Mouse (Mus musculus): ENCODE results near the gene Tubb2b. TPM values are rescaled to one million over a fixed set of nuclear protein-coding genes. Genes with fewer than 3 reads are reported as not detected.

Tubb2b gene
- 1,126 and 1,130 TPM in 2 replicates for polyA plus RNA-seq (2015; fragmentation: Nextera tagmentation; extraction: Ambion mirVana)

- Histone ChIP-seq H3K4me3 (peak within 1 kb of the TSS; percentile 99), H3K4me2 (peak within 1 kb of the TSS; percentile 82), H3K36me3 (replicated peaks) (no peaks in the 10 kb centered on the region; the same call in 1 of the 2 replicates), H3K9ac (peak within 1 kb of the TSS; percentile 100), H3K9me3 (no peaks in the 10 kb centered on the region), H3K27me3 (replicated peaks) (no peaks in the 10 kb centered on the region), H3K27ac (peak within 1 kb of the TSS; percentile 100), H3K4me1 (peaks cover 28% of the 10 kb centered on the region)
- WGBS: under 1% methylated on average over 26 of the region's 26 CpGs
- peak; percentile 95 for ATAC-seq (replicated peaks)
Observed at GRCm38 (mm10) chr13:34130226-34130731, at the start of gene Tubb2b. Gene Tubb2b (minus strand): TSS chr13:34130466.

- no peak overlapping the region for H3K4me2 ChIP-seq
- no peaks in the 10 kb centered on the region for H3K27me3 ChIP-seq (replicated peaks)
- H3K9ac ChIP-seq: no peak overlapping the region
- no peaks in the 10 kb centered on the region for H3K36me3 ChIP-seq (replicated peaks)
- H3K4me1 ChIP-seq: no peaks in the 10 kb centered on the region
- 95% methylated on average over 6 of the region's 6 CpGs for WGBS
- H3K9me3 ChIP-seq: no peaks in the 10 kb centered on the region
- H3K4me3 ChIP-seq: no peak overlapping the region
- H3K27ac ChIP-seq: no peak overlapping the region
- ATAC-seq (replicated peaks): no peak
Observed at GRCm38 (mm10) chr13:34174025-34174424, 43.8 kb upstream of the Tubb2b start.

- H3K4me3 ChIP-seq: peak overlapping the region; percentile 90
Observed at GRCm38 (mm10) chr13:34163304-34163975, 33.2 kb upstream of the Tubb2b start.

GRCm38 (mm10) chr13:34162491-34163303 lies 32.4 kb upstream of the Tubb2b start, which contains the start of gene Psmg4:
Gene Psmg4 (plus strand): TSS chr13:34162964.
- H3K4me3 ChIP-seq: peak within 1 kb of the TSS; percentile 90
- H3K4me2 ChIP-seq: peak within 1 kb of the TSS; percentile 66
- H3K9ac ChIP-seq: peak within 1 kb of the TSS; percentile 72
- H3K4me1 ChIP-seq: peaks cover 20% of the 10 kb centered on the region
- peak; percentile 97 for ATAC-seq (replicated peaks)
- peaks cover 7% of the 10 kb centered on the region for H3K36me3 ChIP-seq (replicated peaks)
- WGBS: 3% methylated on average over 44 of the region's 44 CpGs
- peak within 1 kb of the TSS; percentile 95 for H3K27ac ChIP-seq
- H3K9me3 ChIP-seq: no peaks in the 10 kb centered on the region
- H3K27me3 ChIP-seq (replicated peaks): no peaks in the 10 kb centered on the region

More at GRCm38 (mm10) chr13:34163304-34163975, 33.2 kb upstream of the Tubb2b start:
- Histone ChIP-seq H3K4me2 (peak overlapping the region; percentile 66), H3K9ac (peak overlapping the region; percentile 72), H3K36me3 (replicated peaks) (peaks cover 7% of the 10 kb centered on the region), H3K27ac (peak overlapping the region; percentile 95), H3K27me3 (replicated peaks) (no peaks in the 10 kb centered on the region), H3K9me3 (no peaks in the 10 kb centered on the region), H3K4me1 (peaks cover 20% of the 10 kb centered on the region)
- peak; percentile 85 for ATAC-seq (replicated peaks)
- WGBS: 34% methylated on average over 12 of the region's 12 CpGs

GRCm38 (mm10) chr13:34159926-34160325 lies 29.7 kb upstream of the Tubb2b start:
- H3K9me3 ChIP-seq: no peaks in the 10 kb centered on the region
- WGBS: 96% methylated on average over 1 of the region's 1 CpGs
- no peak overlapping the region for H3K4me3 ChIP-seq
- no peak overlapping the region for H3K9ac ChIP-seq
- H3K27ac ChIP-seq: no peak overlapping the region
- no peaks in the 10 kb centered on the region for H3K36me3 ChIP-seq (replicated peaks)
- H3K27me3 ChIP-seq (replicated peaks): no peaks in the 10 kb centered on the region
- H3K4me2 ChIP-seq: no peak overlapping the region
- H3K4me1 ChIP-seq: peaks cover 20% of the 10 kb centered on the region
- ATAC-seq (replicated peaks): no peak

- Histone ChIP-seq H3K27me3 (replicated peaks) (no peaks in the 10 kb centered on the region), H3K4me1 (peaks cover 20% of the 10 kb centered on the region), H3K36me3 (replicated peaks) (no peaks in the 10 kb centered on the region), H3K4me3 (no peak overlapping the region), H3K27ac (no peak overlapping the region), H3K9me3 (no peaks in the 10 kb centered on the region), H3K4me2 (no peak overlapping the region), H3K9ac (no peak overlapping the region)
- ATAC-seq (replicated peaks): no peak
- WGBS: 89% methylated on average over 3 of the region's 3 CpGs
Observed at GRCm38 (mm10) chr13:34157596-34158157, 27.4 kb upstream of the Tubb2b start.

GRCm38 (mm10) chr13:34156840-34157185 lies 26.5 kb upstream of the Tubb2b start:
- Histone ChIP-seq H3K4me2 (no peak overlapping the region), H3K9me3 (no peaks in the 10 kb centered on the region), H3K27ac (no peak overlapping the region), H3K4me3 (no peak overlapping the region), H3K9ac (no peak overlapping the region), H3K27me3 (replicated peaks) (no peaks in the 10 kb centered on the region), H3K36me3 (replicated peaks) (no peaks in the 10 kb centered on the region), H3K4me1 (peaks cover 12% of the 10 kb centered on the region)
- no peak for ATAC-seq (replicated peaks)
- WGBS: 74% methylated on average over 2 of the region's 2 CpGs

- WGBS: 62% methylated on average over 8 of the region's 8 CpGs
- Histone ChIP-seq H3K27ac (no peak overlapping the region), H3K4me2 (no peak overlapping the region), H3K36me3 (replicated peaks) (no peaks in the 10 kb centered on the region), H3K27me3 (replicated peaks) (no peaks in the 10 kb centered on the region), H3K4me3 (no peak overlapping the region), H3K4me1 (peaks cover 12% of the 10 kb centered on the region), H3K9ac (no peak overlapping the region), H3K9me3 (no peaks in the 10 kb centered on the region)
- no peak for ATAC-seq (replicated peaks)
Observed at GRCm38 (mm10) chr13:34156133-34156839, 26.0 kb upstream of the Tubb2b start.

- peaks cover 25% of the 10 kb centered on the region for H3K4me1 ChIP-seq
- no peaks in the 10 kb centered on the region for H3K36me3 ChIP-seq (replicated peaks)
- peak overlapping the region; percentile 18 for H3K4me3 ChIP-seq
- peak; percentile 55 for ATAC-seq (replicated peaks)
- WGBS: 24% methylated on average over 3 of the region's 3 CpGs
- no peak overlapping the region for H3K9ac ChIP-seq
- H3K27ac ChIP-seq: peak overlapping the region; percentile 74
- no peaks in the 10 kb centered on the region for H3K9me3 ChIP-seq
- peak overlapping the region; percentile 39 for H3K4me2 ChIP-seq
- H3K27me3 ChIP-seq (replicated peaks): no peaks in the 10 kb centered on the region
Observed at GRCm38 (mm10) chr13:34154931-34155272, 24.6 kb upstream of the Tubb2b start.

GRCm38 (mm10) chr13:34154217-34154930 lies 24.1 kb upstream of the Tubb2b start:
- Histone ChIP-seq H3K4me2 (peak overlapping the region; percentile 39), H3K4me1 (peaks cover 30% of the 10 kb centered on the region), H3K9ac (no peak overlapping the region), H3K27me3 (replicated peaks) (no peaks in the 10 kb centered on the region), H3K27ac (peak overlapping the region; percentile 74), H3K4me3 (peak overlapping the region; percentile 18), H3K36me3 (replicated peaks) (no peaks in the 10 kb centered on the region), H3K9me3 (no peaks in the 10 kb centered on the region)
- peak; percentile 42; the same call in 1 of the 2 replicates for ATAC-seq (replicated peaks)
- 39% methylated on average over 13 of the region's 13 CpGs for WGBS

GRCm38 (mm10) chr13:34153254-34154011 lies 23.2 kb upstream of the Tubb2b start:
- no peaks in the 10 kb centered on the region for H3K9me3 ChIP-seq
- ATAC-seq (replicated peaks): no peak
- WGBS: 73% methylated on average over 4 of the region's 5 CpGs
- no peak overlapping the region for H3K9ac ChIP-seq
- no peaks in the 10 kb centered on the region for H3K36me3 ChIP-seq (replicated peaks)
- H3K27me3 ChIP-seq (replicated peaks): no peaks in the 10 kb centered on the region
- peak overlapping the region; percentile 74 for H3K27ac ChIP-seq
- H3K4me3 ChIP-seq: no peak overlapping the region
- H3K4me2 ChIP-seq: no peak overlapping the region
- peaks cover 32% of the 10 kb centered on the region for H3K4me1 ChIP-seq
